Mouse (Mus musculus) E14TG2a.4 (cell line): ENCODE data around the gene Mmp15.

Source experiments
- CTCF ChIP-seq: conservative IDR thresholded peaks from 2 replicates; pipeline ENCODE4 v1.5.1; 2014; ENCODE audit warnings: low read length
- NANOG ChIP-seq: IDR thresholded peaks from 2 replicates; pipeline ENCODE4 v1.6.1; 2014; ENCODE audit warnings: borderline replicate concordance, low read length, mixed read lengths
- POU5F1 ChIP-seq: IDR thresholded peaks from 2 replicates; pipeline ENCODE4 v1.6.1; 2014; ENCODE audit warnings: low read length, borderline replicate concordance

DNA sequence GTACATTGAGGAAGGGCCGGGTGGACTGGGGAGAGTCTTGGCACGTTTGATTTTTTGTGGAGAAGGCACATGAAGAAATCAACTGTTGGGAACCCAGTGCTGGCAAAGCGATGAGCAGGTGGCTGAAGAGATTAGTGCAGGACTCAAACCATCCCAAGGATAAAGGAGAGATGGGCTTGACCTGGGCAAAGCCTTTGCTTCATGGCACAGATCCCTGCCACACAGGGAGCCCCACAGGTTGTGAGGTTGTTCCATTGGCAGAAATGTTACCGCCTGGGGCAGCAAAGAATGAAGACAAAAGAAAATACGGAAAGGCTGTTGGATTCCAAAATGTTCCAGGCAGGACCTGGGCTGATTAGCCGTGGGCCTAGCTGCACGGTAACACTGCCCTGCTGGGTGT, 35.9 kb downstream of the Mmp15 start:
- TF ChIP-seq CTCF (no peak), NANOG (no peak), POU5F1 (no peak)
